Mouse (Mus musculus): ENCODE measurements around the gene Slc39a11.

Gene Slc39a11

DNA sequence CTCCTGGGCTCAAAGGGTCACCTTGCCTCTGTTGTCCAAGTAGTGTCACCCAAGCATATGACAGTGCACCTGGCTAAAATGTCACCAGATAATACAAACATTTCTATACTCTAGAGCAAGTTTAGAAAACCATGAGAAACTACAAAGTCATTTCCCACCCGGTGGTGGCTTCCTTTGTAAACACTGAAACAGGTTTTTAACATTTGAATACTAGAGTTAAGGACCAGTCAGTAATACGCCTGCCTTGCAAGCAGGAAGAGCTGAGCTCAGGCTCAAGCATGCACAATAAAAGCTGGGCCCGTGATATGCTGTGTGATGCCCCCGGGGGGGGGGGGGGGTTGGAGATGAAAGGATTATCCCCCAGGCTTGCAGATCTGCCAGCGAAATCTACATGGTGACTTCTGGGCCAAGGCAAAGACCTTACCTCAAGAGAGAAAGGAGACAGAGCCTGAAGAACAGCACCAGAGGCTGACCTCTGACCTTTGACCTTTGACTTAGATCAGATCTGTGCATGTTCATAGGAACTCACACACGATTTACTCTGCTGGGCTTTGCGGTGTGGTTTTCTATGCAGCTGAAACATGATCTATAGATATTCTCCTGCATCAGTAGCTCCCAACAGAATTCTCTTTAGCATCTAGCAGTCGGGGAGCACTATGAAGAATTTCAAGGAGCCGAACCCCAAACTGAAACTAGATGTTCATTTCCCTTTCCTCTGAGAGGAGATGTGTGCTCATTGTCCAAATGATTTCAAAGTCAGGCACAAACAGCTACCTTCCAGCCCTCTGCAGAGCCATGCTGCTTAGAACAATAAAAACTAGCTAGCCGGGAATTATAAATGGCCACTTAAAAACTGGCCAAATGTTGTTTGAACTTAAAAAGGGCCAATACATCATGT, 267.0 kb downstream of the Slc39a11 start:
- no peak for DNase-seq

DNA sequence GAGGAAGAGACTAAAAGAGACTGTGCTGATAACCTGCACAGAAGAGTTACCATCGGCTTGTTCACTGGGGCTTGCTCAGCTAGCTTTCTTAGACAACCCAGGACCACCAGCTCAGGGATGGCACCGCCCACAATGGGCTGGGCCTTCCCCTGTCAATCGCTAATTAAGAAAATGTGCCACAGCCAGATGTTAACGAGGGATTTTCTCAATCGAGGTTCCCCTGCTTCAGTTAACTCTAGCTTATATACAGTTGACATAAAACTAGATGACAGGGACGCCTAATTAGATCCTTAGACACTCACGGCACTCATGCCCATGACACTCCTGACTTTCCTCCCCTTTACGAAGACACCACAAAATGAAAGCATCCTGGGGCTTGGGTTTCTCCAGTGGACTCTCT, 268.3 kb downstream of the Slc39a11 start:
- DNase-seq, result no peak

DNA sequence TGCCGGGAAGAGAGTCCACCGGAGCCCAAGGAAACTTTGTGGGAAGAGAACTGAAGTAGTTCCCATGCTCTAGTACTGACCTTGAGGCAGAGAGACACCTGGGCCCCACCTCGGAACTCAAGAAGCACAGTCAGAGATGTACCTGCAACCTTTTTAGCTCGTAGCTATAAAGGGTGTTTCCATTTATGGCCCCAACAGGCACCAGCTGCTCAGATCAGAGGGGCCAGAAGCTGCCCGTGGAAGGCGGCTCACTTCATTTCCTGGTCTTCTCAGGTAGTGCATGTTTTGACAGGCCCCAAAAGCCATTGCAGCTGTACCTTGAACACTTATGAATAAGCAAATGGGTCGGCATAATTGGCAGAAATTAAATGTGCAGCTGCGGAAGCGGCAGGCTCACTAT, 271.0 kb downstream of the Slc39a11 start:
- DNase-seq, result no peak

DNA sequence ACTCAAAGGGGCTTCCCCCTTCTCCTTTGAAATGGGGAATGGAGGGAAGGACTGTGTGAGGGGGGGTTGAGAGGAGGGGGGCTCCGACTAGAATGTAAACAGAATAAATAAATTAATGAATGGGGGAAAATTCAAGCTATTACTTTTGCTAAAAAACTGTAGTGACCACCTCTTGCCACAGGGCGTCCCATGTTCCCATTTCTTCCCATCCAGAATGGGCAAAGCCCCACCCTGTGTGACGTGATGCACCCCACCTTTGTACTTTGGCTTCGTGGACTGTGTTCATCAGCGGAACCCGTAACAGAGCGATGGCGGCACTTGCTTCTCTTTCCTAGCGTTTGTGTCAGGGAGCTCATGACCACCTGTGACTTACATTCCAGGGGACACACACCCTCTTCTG, 273.8 kb downstream of the Slc39a11 start:
- no peak for DNase-seq

DNA sequence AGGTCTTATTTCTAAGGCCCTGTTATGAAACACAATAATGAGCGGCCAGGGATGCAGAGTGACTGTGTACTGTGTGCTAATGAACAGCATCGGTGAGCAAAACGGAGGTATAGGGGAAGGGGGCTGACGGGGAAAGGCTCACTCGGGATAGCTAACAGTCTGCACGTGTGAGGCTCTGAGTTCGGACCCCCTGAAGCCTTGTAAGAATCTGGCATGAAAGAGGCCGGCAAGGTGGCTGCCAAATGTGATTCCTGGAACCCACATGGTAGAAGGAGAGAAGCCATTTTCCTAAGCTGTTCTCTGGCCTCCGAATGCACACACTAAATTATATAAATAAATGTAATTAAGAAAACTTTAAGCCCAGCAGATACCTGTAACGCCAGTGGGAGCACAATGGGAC, 276.0 kb downstream of the Slc39a11 start:
- no peak for DNase-seq

DNA sequence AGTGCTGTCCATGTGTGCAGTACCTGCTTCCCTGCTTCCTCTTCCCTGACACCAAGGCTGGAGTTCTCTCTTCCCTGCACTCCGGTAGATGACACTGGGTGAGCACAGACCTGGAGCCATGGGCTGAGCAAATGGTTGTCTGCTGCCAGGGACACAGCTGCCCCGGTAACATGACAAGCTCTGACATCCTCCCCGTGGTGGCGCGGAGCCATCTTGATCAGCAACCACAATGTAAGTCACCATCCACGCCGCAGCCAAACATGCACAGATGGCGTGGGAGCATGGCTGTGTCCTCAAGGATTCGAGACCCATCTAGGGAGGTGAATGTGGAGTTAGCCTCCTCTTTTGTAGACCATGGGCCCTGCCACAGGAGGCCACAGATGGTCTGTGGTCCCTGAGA, 276.5 kb downstream of the Slc39a11 start:
- DNase-seq, result no peak

DNA sequence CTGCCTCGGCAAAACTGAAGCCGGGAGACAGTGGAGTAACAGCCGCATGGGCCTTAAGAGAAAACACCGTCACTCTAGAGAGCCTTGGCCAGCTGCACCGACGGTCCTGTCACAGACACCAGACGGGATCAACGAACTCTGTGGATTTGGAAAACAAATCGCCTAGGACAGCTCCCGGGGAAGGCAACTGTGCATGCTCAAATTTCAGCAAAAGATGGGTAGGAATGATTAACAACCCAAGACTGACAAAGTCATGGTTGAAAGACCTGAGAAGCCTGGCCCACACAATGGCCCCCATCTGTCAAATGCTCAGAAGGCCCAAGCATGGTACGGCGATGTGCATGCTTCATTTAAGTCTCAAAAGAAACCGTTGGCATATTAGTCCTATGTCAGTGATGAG, 281.8 kb downstream of the Slc39a11 start:
- DNase-seq, result no peak

DNA sequence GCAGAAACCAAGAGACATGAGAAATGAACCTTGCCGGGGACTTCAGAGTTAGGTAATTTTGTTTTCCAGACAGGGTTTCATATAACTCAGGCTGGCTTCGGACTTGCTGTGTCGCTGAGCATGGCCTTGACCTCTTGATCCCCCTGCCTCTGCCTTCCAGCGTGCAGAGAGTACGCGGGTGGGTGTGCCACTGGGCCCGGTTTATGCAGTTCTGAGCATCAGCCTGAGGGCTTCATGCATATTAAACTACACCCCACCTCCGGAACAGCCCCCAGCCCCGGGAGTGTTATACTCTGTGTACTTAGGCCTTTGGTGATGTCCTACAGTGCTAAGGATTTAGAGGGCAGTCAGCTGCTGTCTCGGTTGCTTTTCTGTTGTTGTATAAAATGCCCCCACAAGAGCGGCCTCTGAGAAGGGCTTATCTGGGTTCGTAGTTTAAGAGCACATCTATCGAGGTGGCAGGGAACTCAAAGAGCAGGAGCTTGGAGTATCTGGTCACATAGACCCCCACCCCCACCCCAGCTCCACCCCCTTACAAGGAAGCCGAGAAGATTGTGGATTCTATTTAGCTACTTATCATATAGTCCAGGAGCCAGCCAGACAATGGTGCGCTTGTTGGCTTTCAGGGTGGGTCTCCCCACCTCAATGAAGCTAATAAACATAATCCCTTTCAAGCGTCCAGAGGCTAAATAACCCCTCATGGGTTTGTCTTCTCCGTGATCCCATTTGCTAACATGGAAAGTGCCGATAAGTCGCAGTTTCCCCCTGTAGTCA, 283.4 kb downstream of the Slc39a11 start:
- no peak for DNase-seq

DNA sequence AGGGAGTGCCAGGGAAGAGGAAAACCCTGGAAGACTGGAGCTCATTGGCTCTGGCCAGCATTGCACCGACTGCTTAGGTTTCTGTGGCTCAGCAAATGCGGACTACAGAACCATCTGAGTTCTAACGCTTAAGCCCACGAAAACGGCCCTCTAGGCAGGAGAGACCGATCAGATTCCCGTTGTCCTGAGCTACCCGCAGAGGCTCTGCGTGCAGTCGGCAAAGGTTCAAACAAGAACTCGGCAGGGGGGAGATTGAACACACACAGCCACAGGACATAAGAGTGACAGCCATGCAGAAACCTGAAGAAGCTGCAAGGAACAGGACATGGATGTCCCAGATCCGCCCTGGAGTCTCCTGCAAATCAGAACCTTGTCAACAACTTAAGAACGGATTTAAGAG, 286.1 kb downstream of the Slc39a11 start:
- no peak for DNase-seq

DNA sequence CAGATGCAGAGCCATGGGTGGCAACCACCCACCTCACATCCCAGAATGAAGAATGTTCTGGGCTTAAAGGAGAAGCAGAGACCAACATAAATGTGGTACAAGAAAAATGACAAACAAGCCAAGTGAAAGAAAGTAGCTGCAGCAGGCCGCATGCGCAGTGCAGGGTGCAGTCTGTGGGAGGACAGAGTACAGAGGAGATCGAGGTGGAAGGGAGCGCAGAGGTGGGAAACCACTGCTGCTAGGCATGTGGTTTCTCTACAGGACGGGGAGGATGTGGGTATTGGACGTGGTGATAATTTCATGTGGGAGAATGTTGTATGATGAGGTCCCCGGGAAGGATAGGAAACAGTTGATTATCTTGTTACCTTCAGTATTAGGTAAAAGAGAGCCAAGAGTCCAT, 287.3 kb downstream of the Slc39a11 start:
- no peak for DNase-seq

DNA sequence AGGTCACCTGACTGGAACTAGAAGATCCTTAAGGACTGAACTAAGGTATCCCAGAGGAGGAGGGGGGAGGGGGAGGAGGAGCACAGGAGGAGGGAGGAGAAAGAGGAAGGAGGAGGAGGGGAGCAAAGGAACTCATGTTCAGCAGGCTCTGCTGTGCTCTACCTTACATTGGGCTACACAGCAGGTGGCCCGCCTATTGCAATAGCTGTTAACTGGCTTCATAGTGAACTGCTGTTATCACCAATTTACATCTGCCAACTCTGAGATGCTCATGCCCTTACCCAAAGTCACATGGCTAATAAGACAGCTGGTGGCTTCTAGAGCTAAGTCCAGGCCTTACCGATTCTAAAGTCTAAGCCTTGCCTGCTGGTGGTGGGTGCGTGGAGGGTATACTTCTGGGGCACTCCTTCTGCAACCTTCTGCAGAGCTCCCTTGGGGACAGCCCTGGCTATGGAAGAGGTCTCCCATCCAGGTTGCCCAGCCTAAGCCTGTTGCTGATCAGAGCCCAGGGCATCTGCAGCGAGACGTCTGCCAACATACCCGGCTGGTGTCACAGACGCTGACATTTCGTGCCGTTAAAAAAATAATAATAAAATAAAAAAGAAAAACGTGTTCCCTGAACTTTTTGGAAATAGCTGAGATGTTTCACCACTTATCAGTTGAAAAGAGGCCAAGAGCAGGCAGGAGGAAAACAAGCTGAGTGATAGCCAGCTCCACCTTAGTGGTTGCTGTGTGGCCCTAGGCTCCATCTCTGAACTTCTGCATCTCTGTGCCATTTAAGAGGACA, 289.6 kb downstream of the Slc39a11 start:
- no peak for DNase-seq

DNA sequence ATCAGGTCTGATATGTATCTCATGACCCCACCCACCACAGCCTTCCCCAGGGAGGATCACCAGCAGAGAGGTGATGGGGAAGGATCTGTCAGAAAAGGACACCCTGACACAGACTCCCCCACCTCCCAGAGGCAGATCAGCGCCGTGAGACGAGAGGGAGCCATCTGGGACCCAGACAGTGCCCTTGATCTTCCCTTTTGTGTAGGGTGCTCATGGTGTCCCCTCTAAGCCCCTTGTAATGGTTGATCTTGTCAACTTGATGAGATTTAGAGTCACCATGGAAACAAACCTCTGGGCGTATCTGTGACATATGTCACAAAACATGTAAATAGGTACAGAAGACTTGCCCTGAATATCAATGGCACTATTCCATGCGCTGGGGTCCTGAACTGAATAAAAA, 293.9 kb downstream of the Slc39a11 start:
- DNase-seq, result no peak

DNA sequence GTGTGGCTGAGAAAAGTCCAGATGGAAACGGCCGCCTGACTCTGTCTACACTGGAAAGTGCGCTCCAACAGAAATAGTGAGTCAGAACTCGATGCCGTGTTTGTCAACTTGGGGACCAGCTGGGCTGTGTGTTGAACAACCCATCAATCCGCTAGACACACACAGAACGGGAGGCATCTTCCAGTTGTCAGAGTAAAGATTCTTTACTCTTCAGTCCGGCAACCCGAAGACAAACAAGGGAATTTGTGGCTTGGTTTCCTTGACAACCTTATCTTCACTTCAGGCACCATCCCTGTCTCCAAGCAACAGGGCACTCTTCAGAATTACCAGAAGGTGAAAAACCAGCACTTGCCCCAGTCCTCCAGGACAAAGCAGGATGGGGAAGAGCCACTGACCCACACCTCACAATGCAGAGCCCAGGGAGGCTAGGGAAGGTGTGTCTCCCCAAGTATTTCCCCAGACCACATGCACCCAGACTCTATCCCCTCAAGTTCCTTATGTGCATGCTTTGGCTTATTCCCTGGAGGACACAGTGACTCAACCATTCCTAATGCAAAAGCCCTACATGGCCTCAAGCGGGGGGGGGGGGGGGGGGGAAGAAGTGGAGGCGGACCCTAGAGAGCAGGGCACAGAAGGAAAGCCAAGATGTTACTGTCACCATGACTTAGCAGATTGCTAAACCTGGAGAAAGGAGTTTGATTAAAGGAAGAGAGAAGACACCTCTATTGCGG, 297.6 kb downstream of the Slc39a11 start:
- no peak for DNase-seq

DNA sequence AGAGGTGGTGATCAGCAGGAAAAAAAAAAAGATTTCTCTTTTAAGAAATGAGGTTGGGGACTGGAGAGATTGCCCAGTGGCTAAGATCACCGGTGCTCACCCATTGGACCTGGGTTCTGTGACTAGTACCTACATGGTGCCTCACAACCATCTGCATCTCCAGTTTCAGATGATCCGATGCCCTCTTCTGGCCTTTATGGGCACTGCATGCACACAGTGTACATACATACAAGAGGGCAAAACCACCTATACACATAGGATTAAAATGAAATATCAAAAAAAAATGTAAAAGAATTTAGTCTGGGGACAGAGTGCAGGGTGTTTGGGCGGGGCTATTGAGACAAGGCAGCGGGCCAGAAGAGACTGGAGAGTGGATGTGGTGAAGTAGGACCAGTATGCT, 299.3 kb downstream of the Slc39a11 start:
- no peak for DNase-seq

DNA sequence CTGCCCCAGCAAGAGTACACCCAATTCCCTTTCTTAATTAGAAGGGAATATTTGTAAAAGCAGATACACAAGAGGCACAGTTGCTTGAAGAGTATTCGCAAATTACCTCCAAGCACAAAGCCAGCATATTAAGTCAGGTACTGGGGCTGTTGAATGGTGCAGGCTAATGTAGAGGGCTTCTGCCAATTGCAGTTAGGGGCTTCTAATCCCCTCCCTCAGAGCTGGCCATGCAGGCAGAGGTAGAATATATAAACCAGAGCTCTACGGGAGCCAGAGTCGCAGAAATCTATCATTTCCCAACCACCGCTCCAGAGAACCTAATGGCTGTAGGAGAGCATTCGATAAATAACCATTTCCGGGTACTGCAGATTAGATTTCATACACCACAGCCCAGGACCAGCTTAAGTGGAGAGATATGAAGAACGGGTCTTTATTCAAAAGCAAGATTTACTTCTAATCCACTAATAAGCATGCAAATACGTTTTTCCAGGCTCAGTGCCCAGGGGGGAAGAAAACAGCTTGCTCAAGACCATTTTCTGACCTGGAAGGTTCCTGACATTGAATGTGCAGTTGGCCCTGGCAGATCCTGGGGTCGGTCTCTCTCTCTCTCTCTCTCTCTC, 302.9 kb downstream of the Slc39a11 start:
- no peak for DNase-seq

DNA sequence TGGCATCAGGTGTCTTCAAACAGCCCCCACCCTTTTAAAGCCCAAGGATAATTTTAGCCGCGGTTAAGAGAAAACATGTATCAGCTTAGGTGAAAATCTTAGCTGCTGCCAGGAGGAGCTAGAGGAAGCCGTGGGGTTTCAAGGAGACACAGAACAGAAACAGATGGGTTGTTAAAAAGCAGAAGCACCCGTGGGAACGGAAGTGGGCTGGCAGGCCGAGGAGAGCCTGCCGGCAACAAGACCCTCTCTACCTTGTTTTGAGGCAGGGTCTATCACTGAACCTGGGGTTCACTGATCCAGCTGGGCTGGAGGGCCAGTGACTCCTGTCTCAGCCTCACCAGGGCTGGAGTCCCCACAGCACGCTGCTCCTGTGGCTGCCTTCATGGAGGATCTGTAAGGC, 310.1 kb downstream of the Slc39a11 start:
- no peak for DNase-seq

DNA sequence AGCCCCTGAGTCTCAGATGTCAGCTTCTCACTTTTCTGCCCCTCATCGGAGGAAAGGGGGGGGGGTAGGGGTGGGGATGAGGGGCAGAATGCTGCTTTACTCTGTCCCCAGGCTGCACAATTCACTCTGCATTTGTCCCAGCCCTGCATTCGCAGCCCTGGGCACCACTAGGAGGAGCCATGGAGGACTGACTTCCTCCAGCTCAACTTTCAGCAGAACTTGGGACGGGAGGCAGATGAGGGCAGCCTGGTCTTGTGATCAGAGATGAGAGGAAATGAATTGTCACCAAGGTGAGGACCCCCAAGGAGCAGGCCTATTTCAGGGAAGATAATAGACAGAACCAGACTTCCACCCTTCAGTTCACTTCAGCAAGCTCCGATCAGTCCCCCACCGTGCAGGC, 311.3 kb downstream of the Slc39a11 start:
- no peak for DNase-seq

DNA sequence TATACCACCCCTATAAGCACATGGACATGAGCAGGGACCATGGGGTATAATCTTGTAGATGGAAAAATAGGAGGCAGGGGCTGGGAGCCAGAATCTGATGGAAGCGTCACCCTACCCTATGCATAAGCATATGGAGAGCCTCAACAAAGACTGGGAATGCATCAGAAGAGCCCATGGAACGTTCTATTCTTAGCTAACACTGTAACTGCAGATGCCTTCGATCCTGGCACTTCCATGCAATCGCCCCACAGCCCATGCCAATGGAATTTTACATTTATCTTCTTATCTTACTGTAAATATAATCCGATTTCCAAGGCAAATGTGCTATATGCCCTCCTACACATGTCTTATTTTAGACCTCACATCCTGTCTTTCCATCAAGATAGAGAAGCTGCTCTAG, 314.2 kb downstream of the Slc39a11 start:
- DNase-seq, result no peak

DNA sequence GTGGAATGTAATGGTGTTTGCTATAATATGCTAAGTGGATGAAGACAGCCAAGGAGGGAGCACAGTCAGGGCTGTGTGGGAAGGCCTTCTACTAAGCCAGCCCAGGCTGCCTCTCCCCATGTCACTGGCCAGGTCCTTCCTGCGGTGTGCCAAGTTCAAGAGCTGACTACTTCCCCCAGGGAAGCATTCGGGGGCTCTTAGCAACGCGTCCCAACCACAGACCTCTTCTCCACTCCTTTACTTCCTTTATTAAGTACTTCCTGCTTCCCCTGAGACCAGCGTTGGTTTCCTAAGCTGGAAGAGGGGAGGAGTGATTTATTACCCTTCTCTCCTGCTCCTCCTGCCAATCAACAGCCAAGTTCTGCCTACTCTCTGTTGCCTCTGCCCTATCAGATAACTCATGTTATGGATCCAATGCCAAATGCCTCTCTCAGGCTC, 315.4 kb downstream of the Slc39a11 start:
- no peak for DNase-seq

DNA sequence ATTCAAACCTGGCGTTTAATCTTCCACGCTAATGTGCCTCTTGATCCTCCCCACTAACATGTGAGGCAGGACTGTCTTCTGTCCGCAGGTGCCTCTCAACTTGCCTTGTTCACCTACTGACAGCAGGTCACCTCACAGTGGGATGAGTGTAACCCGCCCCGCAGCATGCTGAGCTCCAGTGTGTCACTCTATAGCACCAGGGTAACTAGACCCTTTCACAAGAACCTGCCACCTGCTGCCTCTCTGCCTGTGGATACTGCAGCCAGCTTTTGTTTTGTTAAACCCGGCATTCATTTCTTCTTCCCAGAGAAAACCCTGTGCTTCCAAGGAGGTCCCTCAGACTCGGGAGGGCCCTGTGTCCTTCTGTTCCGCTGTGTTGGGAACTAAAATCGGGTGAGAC, 316.3 kb downstream of the Slc39a11 start:
- no peak for DNase-seq

DNA sequence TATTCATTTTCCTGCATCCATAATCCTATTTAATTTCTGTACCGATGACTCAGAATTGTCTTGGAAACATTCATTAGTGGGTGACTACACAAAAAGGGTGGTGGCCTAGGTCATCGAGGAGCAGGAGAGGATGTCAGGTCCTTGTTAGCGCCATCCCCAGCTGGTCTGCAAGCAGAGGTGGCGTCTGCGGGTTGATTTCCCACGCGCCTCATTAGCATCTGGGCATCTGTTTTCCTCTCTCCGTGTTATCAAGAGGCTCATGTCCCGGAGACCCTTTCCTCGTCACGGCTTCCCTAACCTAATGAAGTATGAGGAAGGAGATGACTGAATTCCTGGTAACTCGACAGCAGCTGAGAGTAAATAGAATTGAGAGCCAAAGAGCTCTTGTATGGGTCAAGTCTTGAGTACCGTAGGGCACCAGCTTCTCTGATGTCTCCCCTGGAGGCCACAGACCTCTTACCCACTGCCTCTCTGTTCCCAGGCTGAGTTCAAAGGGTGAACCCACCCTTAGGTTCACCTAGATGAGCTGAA, 319.8 kb downstream of the Slc39a11 start:
- no peak for DNase-seq

DNA sequence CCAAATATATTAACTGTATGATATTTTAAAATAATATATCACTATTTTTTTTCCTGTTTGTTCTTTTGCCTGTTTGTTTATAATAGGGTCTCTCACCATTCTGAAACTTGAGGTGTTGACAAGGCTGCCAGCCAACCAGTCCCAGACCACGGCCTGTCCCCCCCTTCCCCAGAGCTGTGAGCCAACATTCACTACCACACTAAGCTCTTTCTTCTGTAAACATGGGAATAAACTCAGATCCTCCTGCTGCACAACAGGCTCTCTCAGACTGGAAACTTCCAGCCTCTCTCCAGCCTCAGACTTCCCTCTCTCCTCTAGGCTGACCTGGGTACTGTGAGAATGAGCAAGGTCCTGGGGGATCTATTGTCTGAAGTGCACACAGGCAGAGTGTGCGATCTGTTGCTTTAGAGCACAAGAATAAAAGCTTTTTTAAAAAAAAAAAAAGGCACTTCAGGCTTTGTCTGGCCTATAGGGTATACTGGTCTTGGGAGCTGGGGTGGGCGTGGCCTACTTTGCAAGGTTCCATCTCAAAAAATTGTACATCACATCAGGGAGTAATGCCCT, 322.3 kb downstream of the Slc39a11 start:
- DNase-seq, result no peak
